Mouse (Mus musculus) MEL-GATA-1-ER (cell line): Measurements from ENCODE around the gene Ypel2.

Experiments used
- DNase-seq: peaks from one replicate; pipeline ENCODE4 v3.0.0-alpha.2; 2012; ENCODE audit warnings: low read depth; ENCODE audit errors: extremely low read depth

Gene Ypel2

GRCm38 (mm10) chr11:86962362-86962761, 31.1 kb downstream of the Ypel2 start:
- no peak for DNase-seq

- no peak for DNase-seq
Observed at GRCm38 (mm10) chr11:86961510-86962303, 31.8 kb downstream of the Ypel2 start.

- DNase-seq: no peak
Observed at GRCm38 (mm10) chr11:86960331-86960730, 33.2 kb downstream of the Ypel2 start.

- no peak for DNase-seq
Observed at GRCm38 (mm10) chr11:86958721-86959675, 34.5 kb downstream of the Ypel2 start.

GRCm38 (mm10) chr11:86958182-86958581, 35.3 kb downstream of the Ypel2 start:
- DNase-seq: no peak

- DNase-seq: no peak
Observed at GRCm38 (mm10) chr11:86956363-86956762, 37.1 kb downstream of the Ypel2 start.

GRCm38 (mm10) chr11:86954616-86955270, 38.8 kb downstream of the Ypel2 start:
- DNase-seq: no peak

- no peak for DNase-seq
Observed at GRCm38 (mm10) chr11:86953096-86953495, 40.4 kb downstream of the Ypel2 start.

- DNase-seq: no peak
Observed at GRCm38 (mm10) chr11:86952659-86953058, 40.8 kb downstream of the Ypel2 start.

- no peak for DNase-seq
Observed at GRCm38 (mm10) chr11:86951672-86952071, 41.8 kb downstream of the Ypel2 start.

GRCm38 (mm10) chr11:86950491-86950890, 43.0 kb downstream of the Ypel2 start:
- no peak for DNase-seq

GRCm38 (mm10) chr11:86949951-86950441, 43.5 kb downstream of the Ypel2 start:
- DNase-seq: no peak

- DNase-seq: no peak
Observed at GRCm38 (mm10) chr11:86946644-86947195, 46.8 kb downstream of the Ypel2 start.

- DNase-seq: no peak
Observed at GRCm38 (mm10) chr11:86945933-86946332, 47.6 kb downstream of the Ypel2 start.

- DNase-seq: no peak
Observed at GRCm38 (mm10) chr11:86945058-86945457, 48.4 kb downstream of the Ypel2 start.

GRCm38 (mm10) chr11:86944539-86944938, 49.0 kb downstream of the Ypel2 start:
- no peak for DNase-seq

GRCm38 (mm10) chr11:86941904-86942303, 51.6 kb downstream of the Ypel2 start:
- peak; percentile 60 for DNase-seq

GRCm38 (mm10) chr11:86939503-86939902, 54.0 kb downstream of the Ypel2 start:
- DNase-seq: no peak

- no peak for DNase-seq
Observed at GRCm38 (mm10) chr11:86938551-86938950, 55.0 kb downstream of the Ypel2 start.

GRCm38 (mm10) chr11:86938108-86938507, 55.4 kb downstream of the Ypel2 start:
- DNase-seq: no peak

GRCm38 (mm10) chr11:86936938-86937337, 56.6 kb downstream of the Ypel2 start:
- DNase-seq: no peak
